Mouse (Mus musculus) neural tube, embryonic 14.5 days (tissue): Measurements from ENCODE around the gene Apoa5. TPM values are rescaled to one million over a fixed set of nuclear protein-coding genes. Genes with fewer than 3 reads are reported as not detected.

ENCODE experiments used
- ATAC-seq: fragments of 200-750 bp; cut with Nextera tagmentation; 2 replicates; pipeline ENCODE4 v1.8.0; 2017; ENCODE audit warnings: low read depth, mild to moderate bottlenecking, moderate TSS enrichment, moderate library complexity
- H3K27ac ChIP-seq: fragments of 300-500 bp; sonication (generic); 2 replicates; pipeline ENCODE4 v1.5.1; 2014; ENCODE audit warnings: low read depth, mild to moderate bottlenecking, control low read depth, low read length, moderate library complexity, mixed read lengths
- H3K27me3 ChIP-seq: fragments of 300-500 bp; sonication (generic); 2 replicates; pipeline ENCODE4 v1.6.1; 2014; ENCODE audit warnings: low read length; ENCODE audit not compliant: control insufficient read depth, insufficient read depth
- H3K36me3 ChIP-seq: fragments of 300-500 bp; sonication (generic); 2 replicates; pipeline ENCODE4 v1.6.1; 2014; ENCODE audit warnings: low read length, mixed read lengths; ENCODE audit not compliant: control insufficient read depth, insufficient read depth
- H3K4me1 ChIP-seq: fragments of 300-500 bp; sonication (generic); 2 replicates; pipeline ENCODE4 v1.6.1; 2014; ENCODE audit warnings: low read length; ENCODE audit not compliant: control insufficient read depth, insufficient read depth
- H3K4me2 ChIP-seq: fragments of 300-500 bp; sonication (generic); 2 replicates; pipeline ENCODE4 v1.6.1; 2014; ENCODE audit warnings: mild to moderate bottlenecking, low read depth, low read length, control low read depth
- H3K4me3 ChIP-seq: fragments of 300-500 bp; sonication (generic); 2 replicates; pipeline ENCODE4 v1.5.1; 2014; ENCODE audit warnings: low read depth, low read length, control low read depth, mixed read lengths
- H3K9ac ChIP-seq: fragments of 300-500 bp; sonication (generic); replicated peaks from 2 replicates; pipeline ENCODE4 v1.6.1; 2014; ENCODE audit warnings: low read depth, mild to moderate bottlenecking, control low read depth, low read length, mixed read lengths
- H3K9me3 ChIP-seq: fragments of 300-500 bp; sonication (generic); 2 replicates; pipeline ENCODE4 v1.6.1; 2016; ENCODE audit warnings: low read length; ENCODE audit not compliant: control insufficient read depth
- WGBS: fragments of 180-500 bp; shearing (Covaris S2); extraction: QIAGEN DNeasy Blood & Tissue Kit; methylation state at CpG from one replicate; pipeline ENCODE4 v1.1.7; 2014; 5-methylcytosine and 5-hydroxymethylcytosine counted together
- polyA plus RNA-seq: library from polyadenylated mRNA; unstranded; fragments of >200 nt; fragmentation: Nextera tagmentation; extraction: Ambion mirVana; gene quantifications from 2 replicates; pipeline ENCODE4 v1.2.1, GENCODE M21; 2014

Apoa5 gene
- polyA plus RNA-seq, 1 experiment from 2014 or later = not detected

- no peak for ATAC-seq
- H3K36me3 ChIP-seq = no peaks in the 10 kb centered on the region
- H3K27me3 ChIP-seq = no peaks in the 10 kb centered on the region
- no peaks in the 10 kb centered on the region for H3K4me1 ChIP-seq
- WGBS = 91% methylated on average over 7 of the region's 7 CpGs
- H3K27ac ChIP-seq = no peak overlapping the region
- no peak overlapping the region for H3K4me2 ChIP-seq
- no peak overlapping the region for H3K9ac ChIP-seq
- H3K9me3 ChIP-seq = no peaks in the 10 kb centered on the region
- H3K4me3 ChIP-seq = no peak overlapping the region
These were observed 12.3 kb upstream of the Apoa5 start for GRCm38 (mm10) chr9:46256177-46256576.

- no peaks in the 10 kb centered on the region for H3K36me3 ChIP-seq
- ATAC-seq = no peak
- H3K9me3 ChIP-seq = no peaks in the 10 kb centered on the region
- H3K4me2 ChIP-seq = no peak overlapping the region
- H3K27ac ChIP-seq = no peak overlapping the region
- H3K4me3 ChIP-seq = no peak overlapping the region
- 87% methylated on average over 10 of the region's 10 CpGs for WGBS
- H3K27me3 ChIP-seq = no peaks in the 10 kb centered on the region
- no peak overlapping the region for H3K9ac ChIP-seq
- H3K4me1 ChIP-seq = no peaks in the 10 kb centered on the region
These were observed 11.6 kb upstream of the Apoa5 start for GRCm38 (mm10) chr9:46256658-46257385.

- H3K9ac ChIP-seq = no peak overlapping the region
- 93% methylated on average over 3 of the region's 3 CpGs for WGBS
- no peaks in the 10 kb centered on the region for H3K9me3 ChIP-seq
- no peak overlapping the region for H3K27ac ChIP-seq
- no peaks in the 10 kb centered on the region for H3K27me3 ChIP-seq
- H3K4me1 ChIP-seq = no peaks in the 10 kb centered on the region
- no peak overlapping the region for H3K4me2 ChIP-seq
- ATAC-seq = no peak
- H3K36me3 ChIP-seq = no peaks in the 10 kb centered on the region
- no peak overlapping the region for H3K4me3 ChIP-seq
These were observed 10.9 kb upstream of the Apoa5 start for GRCm38 (mm10) chr9:46257546-46257945.

DNA sequence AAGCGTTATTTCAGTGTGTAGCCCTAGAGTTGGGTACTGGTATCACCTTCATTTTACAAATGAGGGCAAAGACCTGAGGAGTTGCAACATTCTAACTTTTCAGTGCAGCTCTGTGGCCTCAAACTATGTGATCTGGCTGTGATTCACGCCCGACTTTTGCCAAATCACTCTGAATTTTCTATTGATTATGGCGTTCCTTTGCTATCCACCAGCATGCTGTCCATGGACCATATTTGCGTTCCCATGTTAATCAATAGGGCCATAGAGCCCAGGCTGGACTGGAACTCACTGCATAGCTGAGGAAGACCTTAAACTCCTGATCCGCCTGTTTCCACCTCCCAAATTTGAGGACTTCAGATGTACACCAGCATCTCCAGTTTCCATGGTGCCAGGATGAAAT, 9.3 kb upstream of the Apoa5 start:
- no peak for ATAC-seq
- WGBS = 91% methylated on average over 6 of the region's 6 CpGs
- no peak overlapping the region for H3K4me3 ChIP-seq

DNA sequence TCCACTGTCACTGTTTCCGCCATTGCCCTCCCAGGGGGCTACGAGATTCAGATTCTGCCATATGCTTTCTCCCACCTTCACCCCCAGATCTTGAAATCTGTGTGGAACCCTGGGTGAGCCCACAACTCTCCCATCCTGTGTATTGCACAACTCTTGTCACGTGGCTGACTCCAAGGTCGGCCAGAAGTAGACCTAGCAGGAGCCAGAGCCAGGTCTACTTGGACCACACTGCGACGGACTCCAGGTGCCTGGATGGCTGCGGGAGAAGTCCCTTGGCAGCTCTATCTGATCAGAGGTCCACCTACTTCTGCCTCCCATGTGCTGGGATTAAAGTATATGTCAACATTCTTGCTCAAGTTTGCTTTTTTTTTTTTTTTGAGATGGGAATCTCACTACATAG, 7.3 kb upstream of the Apoa5 start:
- H3K9me3 ChIP-seq = no peaks in the 10 kb centered on the region
- H3K4me3 ChIP-seq = no peak overlapping the region
- no peak overlapping the region for H3K27ac ChIP-seq
- H3K4me2 ChIP-seq = no peak overlapping the region
- H3K4me1 ChIP-seq = no peaks in the 10 kb centered on the region
- H3K36me3 ChIP-seq = no peaks in the 10 kb centered on the region
- 89% methylated on average over 7 of the region's 7 CpGs for WGBS
- no peak overlapping the region for H3K9ac ChIP-seq
- no peak for ATAC-seq
- H3K27me3 ChIP-seq = no peaks in the 10 kb centered on the region

More for the DNA sequence above, 9.3 kb upstream of the Apoa5 start:
- no peak overlapping the region for H3K27ac ChIP-seq
- no peak overlapping the region for H3K4me2 ChIP-seq
- H3K27me3 ChIP-seq = no peaks in the 10 kb centered on the region
- H3K9me3 ChIP-seq = no peaks in the 10 kb centered on the region
- no peaks in the 10 kb centered on the region for H3K4me1 ChIP-seq
- H3K36me3 ChIP-seq = no peaks in the 10 kb centered on the region
- H3K9ac ChIP-seq = no peak overlapping the region

GRCm38 (mm10) chr9:46269125-46269524, 692 bp downstream of the Apoa5 start:
- 88% methylated on average over 5 of the region's 5 CpGs for WGBS

DNA sequence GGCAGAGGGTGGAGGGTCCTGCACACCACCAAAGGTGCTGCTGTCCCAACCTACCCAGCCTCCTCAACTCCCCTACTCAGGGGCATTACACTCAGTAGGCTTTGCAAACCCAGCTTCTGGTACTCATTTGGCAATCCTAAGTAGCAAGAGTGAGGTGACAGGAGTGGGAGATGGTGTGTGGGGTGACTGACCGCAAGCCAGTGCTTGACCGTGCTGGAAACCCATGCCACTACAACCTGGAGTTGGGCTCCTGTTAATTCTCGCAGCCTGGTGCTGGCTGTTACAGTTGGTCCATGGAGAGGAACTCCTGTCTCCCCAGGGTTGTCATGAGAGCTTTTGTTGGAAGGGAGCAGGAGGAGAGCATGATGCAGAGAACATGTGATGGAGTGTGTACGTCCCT, 2.3 kb downstream of the Apoa5 start:
- Histone ChIP-seq H3K36me3 (peaks cover 5% of the 10 kb centered on the region; the same call in 1 of the 2 replicates), H3K4me2 (no peak overlapping the region), H3K4me1 (peaks cover 6% of the 10 kb centered on the region), H3K9ac (no peak overlapping the region), H3K27ac (no peak overlapping the region), H3K4me3 (no peak overlapping the region), H3K27me3 (no peaks in the 10 kb centered on the region), H3K9me3 (no peaks in the 10 kb centered on the region)
- WGBS = 98% methylated on average over 4 of the region's 4 CpGs
- ATAC-seq = no peak

More at GRCm38 (mm10) chr9:46269125-46269524, 692 bp downstream of the Apoa5 start:
- Histone ChIP-seq H3K36me3 (no peaks in the 10 kb centered on the region), H3K4me2 (no peak overlapping the region), H3K4me3 (no peak overlapping the region), H3K27ac (no peak overlapping the region), H3K9me3 (no peaks in the 10 kb centered on the region), H3K9ac (no peak overlapping the region), H3K27me3 (no peaks in the 10 kb centered on the region), H3K4me1 (peaks cover 6% of the 10 kb centered on the region)
- no peak for ATAC-seq

- no peaks in the 10 kb centered on the region for H3K27me3 ChIP-seq
- H3K9ac ChIP-seq = no peak overlapping the region
- WGBS = 87% methylated on average over 9 of the region's 9 CpGs
- no peaks in the 10 kb centered on the region for H3K9me3 ChIP-seq
- no peak overlapping the region; the same call in 1 of the 2 replicates for H3K4me2 ChIP-seq
- no peak for ATAC-seq
- H3K27ac ChIP-seq = no peak overlapping the region
- H3K4me3 ChIP-seq = no peak overlapping the region
- peaks cover 6% of the 10 kb centered on the region for H3K4me1 ChIP-seq
- peaks cover 17% of the 10 kb centered on the region for H3K36me3 ChIP-seq
These were observed 3.6 kb downstream of the Apoa5 start for GRCm38 (mm10) chr9:46272070-46272469.

- H3K4me1 ChIP-seq = peaks cover 6% of the 10 kb centered on the region
- H3K9ac ChIP-seq = peak within 1 kb of the TSS; percentile 68
- H3K4me2 ChIP-seq = peak within 1 kb of the TSS; percentile 93
- no peaks in the 10 kb centered on the region for H3K9me3 ChIP-seq
- peak; percentile 95 for ATAC-seq
- no peaks in the 10 kb centered on the region for H3K27me3 ChIP-seq
- 5% methylated on average over 42 of the region's 45 CpGs for WGBS
- no peak within 1 kb of the TSS; the same call in 1 of the 2 replicates for H3K27ac ChIP-seq
- H3K4me3 ChIP-seq = peak within 1 kb of the TSS; percentile 73
- H3K36me3 ChIP-seq = peaks cover 22% of the 10 kb centered on the region
These were observed 4.4 kb downstream of the Apoa5 start, which contains the start of gene Zpr1 for GRCm38 (mm10) chr9:46272677-46273454. Zpr1 (plus strand) TSS chr9:46273064.
